ENCODE assay signal across 8 mouse cellular contexts in genomic region chr5:37029326-37029905, GRCm38 (mm10). TPM values are rescaled to one million over a fixed set of nuclear protein-coding genes. Genes with fewer than 3 reads are reported as not detected.
DNase-seq lines count a peak whose midpoint lies in the region; ATAC-seq lines count a peak whose summit lies in the region.

No protein-coding gene starts in this region.

- H3K27ac ChIP-seq in kidney, embryonic 15.5 days = no peak overlapping the region
- no peak overlapping the region for H3K27ac ChIP-seq in forebrain, embryonic 13.5 days
- H3K27ac ChIP-seq in midbrain, embryonic 11.5 days (ENCODE audit: low read depth, low read length) = no peak overlapping the region

- H3K4me2 ChIP-seq in kidney, embryonic 15.5 days = peak overlapping the region; percentile 100
- H3K4me2 ChIP-seq in forebrain, embryonic 13.5 days = peak overlapping the region; percentile 97
- H3K4me2 ChIP-seq in midbrain, embryonic 11.5 days = peak overlapping the region; percentile 88

- 0 out of 2 replicates have a peak, but pooled peaks have one; percentile 34 for ATAC-seq in kidney, embryonic 15.5 days (replicated peaks; ENCODE audit: low FRiP score)
- ATAC-seq in forebrain, embryonic 13.5 days = 0 out of 2 replicates have a peak, but pooled peaks have one; percentile 1
- ATAC-seq in midbrain, embryonic 11.5 days (ENCODE audit: low FRiP score) = no peak
- ATAC-seq in erythroid progenitor cell, adult 5-6 weeks (replicated peaks; ENCODE audit: low FRiP score, poor library complexity, severe bottlenecking) = no peak
- ATAC-seq in activated CD4-positive, CD25-positive, alpha-beta regulatory T cell, adult 4 months = no peak

- 1% methylated on average over 17 of the region's 17 CpGs for WGBS in kidney, embryonic 15.5 days
- 1% methylated on average over 17 of the region's 17 CpGs for WGBS in forebrain, embryonic 13.5 days
- WGBS in midbrain, embryonic 11.5 days = 2% methylated on average over 17 of the region's 17 CpGs

- peaks cover 82% of the 10 kb centered on the region for H3K27me3 ChIP-seq in kidney, embryonic 15.5 days
- peaks cover 65% of the 10 kb centered on the region for H3K27me3 ChIP-seq in forebrain, embryonic 13.5 days
- peaks cover 43% of the 10 kb centered on the region for H3K27me3 ChIP-seq in midbrain, embryonic 11.5 days (ENCODE audit: control insufficient read depth, insufficient read depth, low read length)

- H3K4me1 ChIP-seq in kidney, embryonic 15.5 days = peaks cover 18% of the 10 kb centered on the region
- H3K4me1 ChIP-seq in forebrain, embryonic 13.5 days = peaks cover 10% of the 10 kb centered on the region
- peaks cover 8% of the 10 kb centered on the region for H3K4me1 ChIP-seq in midbrain, embryonic 11.5 days (ENCODE audit: control insufficient read depth, insufficient read depth, low read length)

- peak overlapping the region; percentile 61 for H3K4me3 ChIP-seq in kidney, embryonic 15.5 days (replicated peaks)
- H3K4me3 ChIP-seq in forebrain, embryonic 13.5 days = peak overlapping the region; percentile 71
- peak overlapping the region; percentile 50 for H3K4me3 ChIP-seq in midbrain, embryonic 11.5 days (ENCODE audit: low read depth, low read length)

- H3K9ac ChIP-seq in kidney, embryonic 15.5 days = no peak overlapping the region
- peak overlapping the region; percentile 71 for H3K9ac ChIP-seq in forebrain, embryonic 13.5 days
- H3K9ac ChIP-seq in midbrain, embryonic 11.5 days (ENCODE audit: low read length) = no peak overlapping the region

- no peak for DNase-seq in kidney, adult 18-20 months
- peak; percentile 35 for DNase-seq in adrenal gland, postnatal 14 days
- DNase-seq in midbrain, embryonic 11.5 days (ENCODE audit: low spot score, missing footprints) = no peak
- DNase-seq in T-cell, adult 2 months (ENCODE audit: low spot score) = no peak

- H3K9me3 ChIP-seq in kidney, embryonic 15.5 days (replicated peaks) = no peaks in the 10 kb centered on the region
- H3K9me3 ChIP-seq in forebrain, embryonic 13.5 days (replicated peaks) = no peaks in the 10 kb centered on the region
- H3K9me3 ChIP-seq in midbrain, embryonic 11.5 days (ENCODE audit: control insufficient read depth, low read length) = no peaks in the 10 kb centered on the region

- no peaks in the 10 kb centered on the region for H3K36me3 ChIP-seq in kidney, embryonic 15.5 days
- H3K36me3 ChIP-seq in forebrain, embryonic 13.5 days (ENCODE audit: poor library complexity, severe bottlenecking) = no peaks in the 10 kb centered on the region
- no peaks in the 10 kb centered on the region for H3K36me3 ChIP-seq in midbrain, embryonic 11.5 days (ENCODE audit: control insufficient read depth, insufficient read depth, low read length)

RNA-seq across cellular contexts. Expression of gene Wfs1, which starts 40.4 kb away (rescaled TPM):
- 18.3 and 19.5 TPM in 2 replicates for polyA plus RNA-seq in kidney, embryonic 15.5 days (2015; fragmentation: Nextera tagmentation; extraction: Ambion mirVana)
- total RNA-seq in adrenal gland, postnatal 14 days (2021) = 23.7 and 24.3 TPM in 2 replicates
- 5.3 and 6.5 TPM in 2 replicates for polyA plus RNA-seq in forebrain, embryonic 13.5 days (2015; fragmentation: Nextera tagmentation; extraction: Ambion mirVana)
- 6.4 and 7.0 TPM in 2 replicates for polyA plus RNA-seq in midbrain, embryonic 11.5 days (2014; fragmentation: Nextera tagmentation; extraction: Ambion mirVana)
- total RNA-seq in erythroid progenitor cell, adult 5-6 weeks (2015; ENCODE audit: low replicate concordance) = 0.72 TPM in 1 of 2 replicates, not detected in the other
- total RNA-seq in erythroid progenitor cell, adult 5-6 weeks (2017; ENCODE audit: low replicate concordance) = 0.13 and 3.5 TPM in 2 replicates
- polyA plus RNA-seq in activated CD4-positive, CD25-positive, alpha-beta regulatory T cell, adult 4 months (2017; shearing (Covaris generic)) = under 1 TPM; 0.46 to 0.79 TPM

RNA-seq across cellular contexts. Expression of gene Gm1043, which starts 55.8 kb away (rescaled TPM):
- not detected in 2 replicates for polyA plus RNA-seq in kidney, embryonic 15.5 days (2015; fragmentation: Nextera tagmentation; extraction: Ambion mirVana)
- total RNA-seq in adrenal gland, postnatal 14 days (2021) = 0.19 and 0.98 TPM in 2 replicates
- polyA plus RNA-seq in forebrain, embryonic 13.5 days (2015; fragmentation: Nextera tagmentation; extraction: Ambion mirVana) = 0.40 and 0.68 TPM in 2 replicates
- polyA plus RNA-seq in midbrain, embryonic 11.5 days (2014; fragmentation: Nextera tagmentation; extraction: Ambion mirVana) = 0.04 TPM in 2 replicates
- total RNA-seq in erythroid progenitor cell, adult 5-6 weeks (2015; ENCODE audit: low replicate concordance) = 1.7 TPM in 1 of 2 replicates, not detected in the other
- 0.08 and 0.77 TPM in 2 replicates for total RNA-seq in erythroid progenitor cell, adult 5-6 weeks (2017; ENCODE audit: low replicate concordance)
- polyA plus RNA-seq in activated CD4-positive, CD25-positive, alpha-beta regulatory T cell, adult 4 months (2017; shearing (Covaris generic)) = 1 to 10 TPM; 1.3 to 1.4 TPM

Comparison
In these comparisons a context has a peak if more than half of its experiments do, and no peak if none do; other contexts are left out.
1. ATAC-seq: peak in kidney, embryonic 15.5 days (single experiment) and forebrain, embryonic 13.5 days (single experiment); none in midbrain, embryonic 11.5 days (single experiment), erythroid progenitor cell, adult 5-6 weeks (single experiment) and activated CD4-positive, CD25-positive, alpha-beta regulatory T cell, adult 4 months (single experiment).
2. Peak in every context shown above with its lines, with median percentiles within 50 percentile points of each other: H3K4me2 ChIP-seq and H3K4me3 ChIP-seq.